Mouse (Mus musculus): ENCODE measurements around the gene Utp4.

GRCm38 (mm10) chr8:106907450-106907849, 14.0 kb downstream of the Utp4 start:
- TF ChIP-seq CTCF (IDR thresholded peaks at IDR 0.05; ENCODE audit: control insufficient read depth, insufficient read depth, low read length) (no peak), POLR2A (IDR thresholded peaks at IDR 0.05; ENCODE audit: borderline replicate concordance, control insufficient read depth, low read depth, low read length) (no peak)

Data from bone marrow, adult 2 months (tissue).